Comparison of ENCODE assay signal across 17 mouse cellular contexts in the genomic region with DNA sequence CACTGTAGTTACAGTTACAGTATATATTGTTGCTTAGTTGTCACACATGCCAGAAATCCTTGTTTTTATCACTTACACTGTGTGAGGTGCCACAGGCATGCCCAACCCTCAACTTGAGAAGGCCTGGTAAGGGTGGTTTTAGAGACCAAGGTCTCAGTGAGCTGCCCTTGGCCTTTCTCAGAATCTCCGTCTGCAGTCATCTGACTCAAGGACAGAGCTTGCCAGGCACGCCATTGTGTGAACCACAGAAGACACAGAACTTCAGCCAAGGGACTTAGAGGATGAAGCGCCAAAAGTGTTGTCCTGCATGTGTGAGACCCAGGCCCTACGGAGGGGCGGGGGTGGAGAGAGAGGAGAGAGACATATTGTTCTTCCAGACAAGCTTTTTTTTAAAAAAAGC. TPM values are rescaled to one million over a fixed set of nuclear protein-coding genes. Genes with fewer than 3 reads are reported as not detected.
"Had no signal": no experiment of that assay in that cellular context is flagged by ENCODE, and none has a peak within 500 bp of the region (broad histone marks: within the 10 kb centered on the region; RNA-seq: fewer than 3 reads in every experiment).

No protein-coding gene starts in this region.

- ATAC-seq: intestine, postnatal 0 days; lung, postnatal 0 days; midbrain, embryonic 13.5 days; midbrain, embryonic 16.5 days had no signal

- H3K4me1 ChIP-seq: liver, embryonic 13.5 days had no signal

- DNase-seq: kidney, adult 2 months; kidney, postnatal 25 days; layer of hippocampus, postnatal 36 days; liver, embryonic 13.5 days; lung, embryonic 14.5 days; retina, postnatal 1 day; right cerebral cortex, postnatal 25 days; thymus, adult 2 months; thymus, postnatal 25 days had no signal

- H3K9me3 ChIP-seq: liver, embryonic 13.5 days; midbrain, embryonic 13.5 days had no signal

- H3K4me2 ChIP-seq: liver, embryonic 13.5 days; lung, embryonic 14.5 days; midbrain, embryonic 13.5 days had no signal

- H3K27me3 ChIP-seq: liver, embryonic 13.5 days; midbrain, embryonic 13.5 days had no signal

- H3K9ac ChIP-seq: liver, embryonic 13.5 days; lung, embryonic 14.5 days; midbrain, embryonic 13.5 days had no signal

- H3K4me3 ChIP-seq: left cerebral cortex, adult 2 months; liver, embryonic 13.5 days; midbrain, embryonic 13.5 days had no signal

- H3K27ac ChIP-seq: kidney, postnatal 0 days; left cerebral cortex, adult 2 months; liver, embryonic 13.5 days; macrophage; midbrain, embryonic 13.5 days; stomach, postnatal 0 days had no signal

RNA-seq across cellular contexts. Expression of a gene that starts 40.1 kb away (rescaled TPM):
- polyA plus RNA-seq: macrophage had no signal
